Mouse (Mus musculus) thymus, postnatal 10 days (tissue): ENCODE results near the gene Megf11.
"Not testable (repeated sequence)": the region's sequence is repeated elsewhere in the genome, so short reads cannot be mapped to it uniquely, and the experiment has no call there.

Experiments
- DNase-seq, 2 experiments: peaks; one replicate each; pipeline ENCODE4 v3.0.0; 2021; ENCODE audit warnings: low spot score in 2 of 2

The Megf11 gene

GRCm38 (mm10) chr9:64700451-64701311 is 315.3 kb downstream of the Megf11 start:
- no peak for DNase-seq

- DNase-seq: no peak
Measured at GRCm38 (mm10) chr9:64701651-64702050, 316.2 kb downstream of the Megf11 start.

- no peak for DNase-seq
Measured at GRCm38 (mm10) chr9:64702391-64702790, 317.0 kb downstream of the Megf11 start.

DNA sequence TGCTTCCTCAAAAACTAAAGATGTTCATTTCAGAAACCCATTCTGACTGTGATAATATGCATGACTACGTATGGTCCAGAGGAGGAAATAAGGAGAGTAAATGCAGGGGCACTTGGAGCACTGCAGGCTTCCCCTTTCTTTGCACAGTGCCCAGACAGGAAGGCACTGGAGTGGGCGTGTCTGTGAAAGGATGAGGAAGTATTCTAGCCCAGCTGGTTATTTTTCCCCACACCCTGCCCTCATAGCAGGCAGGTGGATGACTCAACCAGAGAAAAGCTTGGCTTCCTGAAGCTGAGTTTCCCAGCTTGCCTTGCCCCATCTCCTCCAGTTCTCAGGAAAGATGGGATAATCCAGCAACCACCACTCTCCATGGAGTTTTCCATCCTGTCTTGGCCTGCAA is 317.5 kb downstream of the Megf11 start:
- no peak for DNase-seq

- no peak for DNase-seq
Measured at GRCm38 (mm10) chr9:64703420-64703965, 318.1 kb downstream of the Megf11 start.

GRCm38 (mm10) chr9:64704073-64704840 is 318.8 kb downstream of the Megf11 start:
- DNase-seq: no peak

DNA sequence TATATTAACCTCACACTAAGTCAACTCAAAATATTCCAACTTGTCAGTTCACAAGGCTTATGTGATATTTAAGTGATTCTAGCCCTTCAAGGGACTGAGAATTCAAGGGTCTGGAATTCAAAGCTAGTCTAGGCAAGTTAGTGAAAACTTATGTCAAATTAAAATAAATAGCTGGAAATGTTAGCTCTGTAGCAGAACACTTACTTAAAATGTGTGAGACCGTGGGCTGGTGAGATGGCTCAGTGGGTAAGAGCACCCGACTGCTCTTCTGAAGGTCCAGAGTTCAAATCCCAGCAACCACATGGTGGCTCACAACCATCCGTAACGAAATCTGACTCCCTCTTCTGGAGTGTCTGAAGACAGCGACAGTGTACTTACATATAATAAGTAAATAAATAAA is 324.9 kb downstream of the Megf11 start:
- DNase-seq: not testable (repeated sequence)

DNA sequence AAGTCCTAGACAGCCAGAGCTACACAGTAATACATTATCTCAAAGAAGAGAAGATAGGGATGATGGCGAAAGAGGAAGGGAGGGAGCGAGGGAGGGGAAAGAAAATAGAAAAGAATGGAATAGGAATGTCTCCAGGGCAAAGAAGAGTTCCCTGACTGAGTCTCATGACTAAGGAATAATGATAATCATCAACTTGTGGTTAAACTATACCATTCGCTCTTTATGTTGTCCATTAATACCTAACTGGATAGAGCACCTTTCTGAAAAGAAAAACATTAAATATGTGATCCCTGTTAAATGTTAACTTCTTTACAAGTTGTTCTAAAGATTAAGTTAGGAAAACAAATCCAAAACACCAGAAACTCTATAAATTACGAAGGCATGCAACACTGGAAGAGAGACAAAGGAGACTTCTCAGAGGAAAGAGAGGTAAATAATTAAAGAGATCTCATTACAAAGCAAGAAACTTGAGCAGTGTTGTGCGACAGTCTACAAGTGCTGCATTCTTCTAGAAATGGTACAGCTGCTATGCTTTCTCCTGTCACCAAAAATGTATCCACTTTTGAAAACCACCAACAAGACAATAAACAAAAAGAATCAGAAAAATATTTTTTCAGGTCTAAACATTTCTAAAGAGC is 334.2 kb downstream of the Megf11 start:
- DNase-seq: no peak

GRCm38 (mm10) chr9:64726454-64726853 is 341.0 kb downstream of the Megf11 start:
- no peak for DNase-seq

DNA sequence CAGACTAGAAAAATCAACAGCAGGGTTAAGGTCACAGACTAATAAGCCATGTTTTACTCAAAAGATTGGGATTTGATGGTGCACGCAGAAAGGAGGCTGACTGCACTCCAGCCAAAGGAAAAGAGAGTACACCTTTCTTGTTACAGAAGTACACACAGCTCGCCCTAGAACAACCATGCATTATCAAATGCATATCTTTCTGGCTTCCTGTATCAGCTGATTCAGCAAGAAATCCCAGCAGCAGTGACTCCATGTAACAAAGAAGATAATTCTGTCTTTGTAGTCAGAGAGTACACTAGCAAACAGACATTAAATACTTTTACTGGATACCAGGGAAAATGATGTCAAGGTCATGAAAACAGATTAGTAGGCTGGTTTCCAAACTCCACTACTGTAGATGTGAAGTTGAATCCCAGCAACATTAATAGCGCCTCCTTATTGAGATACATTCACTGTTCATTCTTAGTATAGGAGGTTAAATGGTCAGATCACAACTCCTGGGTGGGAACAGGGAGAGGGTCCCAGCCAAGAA is 345.7 kb downstream of the Megf11 start:
- no peak for DNase-seq

- DNase-seq: peak; percentile 6 to 22
Measured at GRCm38 (mm10) chr9:64734166-64734565, 348.7 kb downstream of the Megf11 start.

DNA sequence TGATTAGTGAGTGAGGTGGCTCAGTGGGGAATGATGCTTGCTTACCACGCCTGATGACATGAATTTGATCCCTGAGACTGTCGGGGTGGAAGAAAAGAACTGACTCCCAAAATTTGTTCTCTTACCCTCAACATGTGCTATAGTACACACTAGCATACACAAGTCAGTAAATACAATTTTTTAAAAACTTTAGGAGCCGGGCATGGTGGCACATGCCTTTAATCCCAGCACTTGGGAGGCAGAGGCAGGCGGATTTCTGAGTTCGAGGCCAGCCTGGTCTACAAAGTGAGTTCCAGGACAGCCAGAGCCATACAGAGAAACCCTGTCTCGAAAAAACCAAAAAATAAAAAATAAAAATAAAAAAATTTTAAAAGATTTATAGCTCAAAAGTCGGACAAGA is 349.6 kb downstream of the Megf11 start:
- not testable (repeated sequence) for DNase-seq

DNA sequence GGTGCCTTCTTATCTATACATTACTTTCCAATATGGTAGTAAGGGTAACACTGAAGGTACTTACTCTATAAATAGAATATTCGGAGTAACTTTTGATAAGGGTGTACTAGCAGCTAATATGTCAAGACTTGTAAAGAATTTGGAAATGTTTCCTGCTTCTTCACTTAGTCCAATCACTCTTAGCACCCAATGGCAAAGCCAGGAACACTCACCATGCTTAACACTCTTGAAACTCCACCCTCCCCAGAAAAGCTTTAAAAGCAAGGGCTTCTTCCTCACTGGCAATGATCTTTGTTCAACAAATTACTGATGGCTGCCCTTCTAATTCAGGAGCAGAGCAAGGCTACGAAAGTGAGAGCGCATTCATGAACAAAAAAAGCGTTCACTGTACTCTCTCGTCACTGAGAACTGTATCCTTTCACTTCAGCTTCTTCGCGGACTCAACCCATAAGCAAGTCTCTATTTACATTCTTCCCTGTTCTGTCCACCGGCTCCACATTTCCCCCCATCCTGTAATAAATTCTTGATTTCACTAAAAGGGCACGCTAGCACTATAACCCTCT is 350.7 kb downstream of the Megf11 start:
- DNase-seq: no peak

DNA sequence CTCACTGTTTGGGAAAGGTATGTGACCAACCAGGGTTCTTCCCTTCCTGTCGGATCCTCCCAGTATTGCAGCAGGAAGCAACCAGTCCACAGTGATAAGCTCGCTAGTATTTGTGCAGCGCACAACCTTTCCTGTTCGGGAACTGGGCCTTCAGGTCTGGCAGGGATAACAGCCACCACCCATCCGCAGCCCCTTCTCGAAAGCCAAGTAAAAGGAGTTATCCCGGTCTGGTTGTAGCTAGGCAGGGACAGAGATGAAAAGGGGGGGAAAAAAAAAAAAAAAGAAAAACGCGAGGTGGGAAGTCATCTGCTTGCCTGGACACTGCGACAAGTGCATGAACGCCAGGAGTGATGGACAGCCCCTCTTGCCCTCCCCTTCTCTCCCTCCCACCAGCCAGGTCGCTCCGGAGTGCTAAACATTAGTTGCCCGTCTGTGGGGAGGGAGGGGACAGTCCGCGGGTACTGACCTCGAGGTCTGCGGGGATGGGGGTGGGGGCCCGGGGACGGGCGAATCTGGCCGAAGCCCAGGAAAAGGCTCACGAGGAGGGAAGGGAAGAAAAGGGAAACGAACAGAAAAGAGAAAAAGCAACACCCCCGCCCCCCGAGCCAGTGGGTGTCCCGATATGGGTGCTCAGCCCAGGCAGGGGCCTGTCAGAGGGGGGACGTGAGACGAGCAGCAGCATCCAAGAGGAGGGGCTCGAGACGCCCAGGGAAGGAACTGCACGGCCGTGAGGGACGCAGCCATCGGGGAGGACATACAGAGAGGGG is 351.4 kb downstream of the Megf11 start:
- DNase-seq: peak; percentile 20 to 23

DNA sequence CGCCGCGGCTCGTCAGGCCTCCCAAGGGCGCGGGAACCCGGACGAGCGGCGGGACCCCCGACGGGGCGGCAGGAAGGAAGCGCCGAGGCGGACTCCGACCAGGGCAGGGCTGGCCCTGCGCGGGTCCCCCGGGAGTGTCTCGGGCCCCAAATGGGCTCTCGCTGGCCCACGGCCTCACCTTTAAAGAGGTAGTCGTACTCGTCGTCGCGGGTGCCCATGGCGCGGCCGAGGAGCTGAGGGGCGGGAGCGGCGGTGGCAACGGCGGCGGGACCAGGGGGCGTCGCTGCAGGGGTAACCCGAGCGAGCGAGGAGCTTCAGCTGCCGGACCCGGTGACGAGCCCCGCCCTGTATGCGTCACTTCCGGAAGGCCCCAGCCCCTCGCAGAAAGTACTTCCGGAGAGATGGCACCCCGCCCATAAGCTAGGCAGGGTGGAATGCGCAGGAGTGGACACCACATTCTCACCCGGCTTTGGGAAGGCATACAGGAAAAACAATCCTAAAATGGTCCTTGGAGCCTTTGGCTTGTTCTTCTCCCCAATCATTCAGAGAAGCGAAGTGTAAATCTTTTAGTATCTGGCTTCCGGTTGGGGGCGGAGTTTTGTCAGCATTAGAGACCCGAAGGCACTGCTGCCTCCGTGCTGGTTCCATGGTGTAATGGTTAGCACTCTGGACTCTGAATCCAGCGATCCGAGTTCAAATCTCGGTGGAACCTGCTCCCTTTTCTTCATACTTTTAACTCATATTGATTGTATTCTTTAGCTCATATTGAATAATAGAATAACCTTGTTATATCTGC is 352.2 kb downstream of the Megf11 start, which contains the start of gene Rab11a:
Gene Rab11a, minus strand, starts transcription at position 353 of the 796 bp plus-strand sequence.
- peak; percentile 94 to 97 for DNase-seq

GRCm38 (mm10) chr9:64739001-64739400 is 353.6 kb downstream of the Megf11 start:
- no peak for DNase-seq

DNA sequence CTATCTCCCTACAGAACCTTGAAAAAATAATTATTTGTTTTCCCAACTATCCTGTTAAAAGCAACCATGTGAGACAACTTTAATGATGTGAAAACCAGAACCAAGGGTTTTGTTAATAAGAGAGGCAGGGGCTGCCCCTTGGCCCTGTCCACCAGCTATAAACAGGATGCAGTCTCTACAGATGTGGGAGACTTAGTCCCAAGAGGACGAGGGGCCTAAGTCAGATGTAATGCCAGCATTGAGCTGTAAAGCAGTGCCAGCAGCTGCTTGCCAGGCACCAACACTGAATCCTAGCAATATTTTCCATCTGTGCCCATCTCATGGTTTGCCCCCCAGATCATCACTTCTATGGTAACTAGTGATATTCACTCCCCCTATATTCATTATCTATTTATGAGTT is 357.0 kb downstream of the Megf11 start:
- DNase-seq: no peak

- DNase-seq: no peak
Measured at GRCm38 (mm10) chr9:64747735-64748134, 362.3 kb downstream of the Megf11 start.

GRCm38 (mm10) chr9:64749314-64749713 is 363.9 kb downstream of the Megf11 start:
- no peak for DNase-seq

- no peak for DNase-seq
Measured at GRCm38 (mm10) chr9:64752575-64752974, 367.1 kb downstream of the Megf11 start.
